9 mouse cellular contexts compared by ENCODE assay signal in genomic region chr9:62531459-62532275, GRCm38 (mm10). TPM values are rescaled to one million over a fixed set of nuclear protein-coding genes. Genes with fewer than 3 reads are reported as not detected.
DNase-seq lines count a peak whose midpoint lies in the region; ATAC-seq and TF ChIP-seq lines count a peak whose summit lies in the region.
"Had no signal": no experiment of that assay in that cellular context is flagged by ENCODE, and none has a peak within 500 bp of the region (broad histone marks: within the 10 kb centered on the region; RNA-seq: fewer than 3 reads in every experiment).

No protein-coding gene starts in this region.

- DNase-seq in adrenal gland, adult 8-10 months = peak; percentile 53
- no peak for DNase-seq in adrenal gland, postnatal 4 days (ENCODE audit: low spot score in 2 of 2)
- peak; percentile 13 for DNase-seq in fat pad, adult 2 months (ENCODE audit: extremely low read depth, low read depth, low spot score)
- DNase-seq in heart, postnatal 36 days = peak; percentile 47 to 62
- DNase-seq in limb, embryonic 14.5 days (ENCODE audit: low spot score) = peak; percentile 67
- peak; percentile 82 for DNase-seq in thymus, postnatal 4 days

- no peaks in the 10 kb centered on the region for H3K9me3 ChIP-seq in E14TG2a.4 (ENCODE audit: low read length)
- H3K9me3 ChIP-seq in limb, embryonic 14.5 days (ENCODE audit: control insufficient read depth, low read length) = no peaks in the 10 kb centered on the region
- H3K9me3 ChIP-seq in midbrain, embryonic 16.5 days (replicated peaks; ENCODE audit: control insufficient read depth, low read length, poor library complexity, severe bottlenecking) = no peaks in the 10 kb centered on the region

- peak overlapping the region; percentile 39; the same call in 1 of the 2 replicates for H3K27ac ChIP-seq in limb, embryonic 14.5 days (replicated peaks; ENCODE audit: low read depth, low read length)
- peak overlapping the region; percentile 86 for H3K27ac ChIP-seq in midbrain, embryonic 16.5 days (ENCODE audit: low read length)

- H3K4me1 ChIP-seq in E14TG2a.4 (replicated peaks; ENCODE audit: low read depth, low read length) = peaks cover 90% of the 10 kb centered on the region
- peaks cover 13% of the 10 kb centered on the region for H3K4me1 ChIP-seq in limb, embryonic 14.5 days (ENCODE audit: control insufficient read depth, insufficient read depth, low read length)
- H3K4me1 ChIP-seq in midbrain, embryonic 16.5 days (ENCODE audit: control insufficient read depth, insufficient read depth, low read length) = peaks cover 61% of the 10 kb centered on the region

- peaks cover 36% of the 10 kb centered on the region for H3K27me3 ChIP-seq in E14TG2a.4 (ENCODE audit: insufficient read depth, low read length)
- no peaks in the 10 kb centered on the region for H3K27me3 ChIP-seq in limb, embryonic 14.5 days (ENCODE audit: control insufficient read depth, insufficient read depth, low read length)
- no peaks in the 10 kb centered on the region for H3K27me3 ChIP-seq in midbrain, embryonic 16.5 days (ENCODE audit: control insufficient read depth, insufficient read depth, low read depth, low read length)

- TF ChIP-seq CTCF in E14TG2a.4 (conservative IDR thresholded peaks at IDR 0.05; ENCODE audit: low read length) = no peak

- intact Hi-C loops in heart, postnatal 36 days (cut with DNase I) = no loop called here

- no peak for TF ChIP-seq POLR2A in limb, embryonic 14.5 days (IDR thresholded peaks at IDR 0.05; ENCODE audit: borderline replicate concordance, extremely low read depth, insufficient read depth, insufficient read length)

- H3K4me3 ChIP-seq in E14TG2a.4 (replicated peaks; ENCODE audit: low read length) = peak overlapping the region; percentile 32
- H3K4me3 ChIP-seq in limb, embryonic 14.5 days (replicated peaks; ENCODE audit: low read length) = no peak overlapping the region
- no peak overlapping the region for H3K4me3 ChIP-seq in midbrain, embryonic 16.5 days (ENCODE audit: low read depth, low read length)

- H3K36me3 ChIP-seq in E14TG2a.4 (ENCODE audit: insufficient read depth, low read length) = no peaks in the 10 kb centered on the region
- no peaks in the 10 kb centered on the region for H3K36me3 ChIP-seq in limb, embryonic 14.5 days (ENCODE audit: control insufficient read depth, insufficient read depth, low read length)
- no peaks in the 10 kb centered on the region for H3K36me3 ChIP-seq in midbrain, embryonic 16.5 days (ENCODE audit: control insufficient read depth, insufficient read depth, low read length)

- WGBS in limb, embryonic 14.5 days = 28% methylated on average over 11 of the region's 12 CpGs
- 13% methylated on average over 12 of the region's 12 CpGs for WGBS in midbrain, embryonic 16.5 days

- no peak overlapping the region for H3K4me2 ChIP-seq in limb, embryonic 14.5 days (replicated peaks; ENCODE audit: low read depth, low read length, severe bottlenecking)
- H3K4me2 ChIP-seq in midbrain, embryonic 16.5 days (ENCODE audit: low read length) = peak overlapping the region; percentile 26

- H3K9ac ChIP-seq in limb, embryonic 14.5 days (ENCODE audit: low read depth, low read length, severe bottlenecking) = peak overlapping the region; percentile 44
- peak overlapping the region; percentile 53 for H3K9ac ChIP-seq in midbrain, embryonic 16.5 days (ENCODE audit: low read depth, low read length)

- peak; percentile 58; the same call in 1 of the 2 replicates for ATAC-seq in limb, embryonic 14.5 days (ENCODE audit: low FRiP score, low read depth)
- ATAC-seq in midbrain, embryonic 16.5 days = peak; percentile 62

RNA-seq across cellular contexts. Expression of gene Coro2b, which starts 5.2 kb away (rescaled TPM):
- 10 to 100 TPM; 12.4 to 20.2 (median 18.2) TPM for total RNA-seq in adrenal gland, adult 8-10 months (2022)
- 10 to 100 TPM; 28.4 to 32.6 TPM for total RNA-seq in adrenal gland, postnatal 4 days (2021)
- 10 to 100 TPM in 1 of 2 experiments, 1 to 10 TPM in 1; 9.8 to 14.5 TPM for total RNA-seq in heart, postnatal 36 days (2021)
- polyA plus RNA-seq in limb, embryonic 14.5 days (2012; rRNA removed) = 20.8 and 29.8 TPM in 2 replicates
- polyA plus RNA-seq in limb, embryonic 14.5 days (2014; fragmentation: Nextera tagmentation; extraction: Ambion mirVana) = 10.3 and 11.0 TPM in 2 replicates
- 32.0 and 33.4 TPM in 2 replicates for polyA plus RNA-seq in midbrain, embryonic 16.5 days (2015; fragmentation: Nextera tagmentation; extraction: Ambion mirVana)
- total RNA-seq: neutrophil, adult 5-6 weeks had no signal

Comparison
In these comparisons a context has a peak if more than half of its experiments do, and no peak if none do; other contexts are left out.
1. DNase-seq: peak in adrenal gland, adult 8-10 months (single experiment), fat pad, adult 2 months (single experiment), heart, postnatal 36 days (2 of 2), limb, embryonic 14.5 days (single experiment) and thymus, postnatal 4 days (single experiment); none in adrenal gland, postnatal 4 days (0 of 2).